Comparison of ENCODE assay signal across 15 mouse cellular contexts in the genomic region with DNA sequence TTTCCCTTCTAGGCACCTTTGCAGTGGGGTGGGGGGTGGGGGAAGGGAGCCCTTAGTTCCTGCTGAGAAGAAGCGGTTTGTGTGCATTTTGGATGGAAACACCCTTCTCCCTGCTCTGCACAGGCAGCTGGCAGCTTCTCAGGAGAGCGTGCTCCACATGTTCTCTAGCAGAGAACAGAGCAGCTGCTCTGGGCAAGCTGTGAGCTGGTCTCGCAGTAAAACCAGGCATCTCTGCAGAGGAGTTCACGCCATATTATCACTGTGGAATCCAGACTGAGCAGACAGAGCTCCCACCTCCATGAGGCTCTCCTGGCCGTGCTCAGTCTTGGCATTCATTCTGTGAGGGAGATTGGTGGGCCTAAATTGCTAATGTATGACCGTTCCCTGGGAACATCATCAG. TPM values are rescaled to one million over a fixed set of nuclear protein-coding genes. Genes with fewer than 3 reads are reported as not detected.
DNase-seq lines count a peak whose midpoint lies in the region; ATAC-seq lines count a peak whose summit lies in the region.
"Had no signal": no experiment of that assay in that cellular context is flagged by ENCODE, and none has a peak within 500 bp of the region (broad histone marks: within the 10 kb centered on the region; RNA-seq: fewer than 3 reads in every experiment).

No protein-coding gene starts in this region.

- peak overlapping the region; percentile 46 for H3K27ac ChIP-seq in neural tube, embryonic 13.5 days (replicated peaks)
- peak overlapping the region; percentile 54; the same call in 1 of the 2 replicates for H3K27ac ChIP-seq in limb, embryonic 12.5 days
- H3K27ac ChIP-seq in heart, embryonic 12.5 days (ENCODE audit: poor library complexity, severe bottlenecking), result no peak overlapping the region
- H3K27ac ChIP-seq: liver, embryonic 15.5 days; midbrain, embryonic 12.5 days had no signal

- peak; percentile 77 for ATAC-seq in frontal cortex, adult (ENCODE audit: low TSS enrichment)
- no peak for ATAC-seq in neural tube, embryonic 13.5 days (ENCODE audit: low read depth)
- no peak for ATAC-seq in limb, embryonic 12.5 days (ENCODE audit: insufficient number of reproducible peaks, insufficient read depth, low FRiP score, low TSS enrichment, low read depth)
- ATAC-seq in heart, embryonic 12.5 days (ENCODE audit: insufficient number of reproducible peaks, low FRiP score), result no peak

- no peak overlapping the region for H3K4me3 ChIP-seq in neural tube, embryonic 13.5 days
- H3K4me3 ChIP-seq in limb, embryonic 12.5 days (replicated peaks), result no peak overlapping the region
- H3K4me3 ChIP-seq in heart, embryonic 12.5 days, result no peak overlapping the region
- H3K4me3 ChIP-seq: liver, embryonic 15.5 days; midbrain, embryonic 12.5 days had no signal

- H3K9ac ChIP-seq in neural tube, embryonic 13.5 days, result no peak overlapping the region
- H3K9ac ChIP-seq in limb, embryonic 12.5 days (replicated peaks), result no peak overlapping the region
- H3K9ac ChIP-seq in heart, embryonic 12.5 days, result no peak overlapping the region
- H3K9ac ChIP-seq: liver, embryonic 15.5 days; midbrain, embryonic 12.5 days had no signal

- peaks cover 23% of the 10 kb centered on the region for H3K4me1 ChIP-seq in neural tube, embryonic 13.5 days (replicated peaks)
- H3K4me1 ChIP-seq in limb, embryonic 12.5 days (replicated peaks), result peaks cover 20% of the 10 kb centered on the region; the same call in 1 of the 2 replicates
- H3K4me1 ChIP-seq in heart, embryonic 12.5 days (replicated peaks), result peaks cover 11% of the 10 kb centered on the region; the same call in 1 of the 2 replicates
- H3K4me1 ChIP-seq: liver, embryonic 15.5 days had no signal

- H3K9me3 ChIP-seq in neural tube, embryonic 13.5 days, result no peaks in the 10 kb centered on the region
- H3K9me3 ChIP-seq in limb, embryonic 12.5 days, result no peaks in the 10 kb centered on the region
- H3K9me3 ChIP-seq in heart, embryonic 12.5 days (replicated peaks), result no peaks in the 10 kb centered on the region
- H3K9me3 ChIP-seq: liver, embryonic 15.5 days; midbrain, embryonic 12.5 days had no signal

- WGBS in neural tube, embryonic 13.5 days, result 45% methylated on average over 6 of the region's 6 CpGs
- 84% methylated on average over 6 of the region's 6 CpGs for whole genome bisulfite sequencing in limb, embryonic 12.5 days
- 54% methylated on average over 6 of the region's 6 CpGs for WGBS in heart, embryonic 12.5 days

- H3K27me3 ChIP-seq in neural tube, embryonic 13.5 days, result no peaks in the 10 kb centered on the region
- no peaks in the 10 kb centered on the region for H3K27me3 ChIP-seq in limb, embryonic 12.5 days
- no peaks in the 10 kb centered on the region for H3K27me3 ChIP-seq in heart, embryonic 12.5 days (replicated peaks)
- H3K27me3 ChIP-seq: liver, embryonic 15.5 days; midbrain, embryonic 12.5 days had no signal

- H3K4me2 ChIP-seq in neural tube, embryonic 13.5 days, result no peak overlapping the region
- H3K4me2 ChIP-seq in limb, embryonic 12.5 days, result no peak overlapping the region
- H3K4me2 ChIP-seq in heart, embryonic 12.5 days, result no peak overlapping the region
- H3K4me2 ChIP-seq: midbrain, embryonic 12.5 days had no signal

- DNase-seq in frontal cortex, postnatal 25 days (ENCODE audit: low spot score in 2 of 2), result no peak
- no peak for DNase-seq in neural tube, embryonic 10.5 days (ENCODE audit: extremely low spot score, low spot score)
- DNase-seq in thymus, postnatal 4 days, result no peak
- DNase-seq in c-Kit-positive CD71-positive TER-119-positive erythroid progenitor cells, embryonic 14.5 days (ENCODE audit: low spot score), result no peak
- DNase-seq: adrenal gland, postnatal 36 days; cerebellum, adult 9-11 months; heart, postnatal 14 days; kidney, postnatal 25 days; thymus, postnatal 36 days had no signal

- H3K36me3 ChIP-seq in neural tube, embryonic 13.5 days, result no peaks in the 10 kb centered on the region; the same call in 1 of the 2 replicates
- H3K36me3 ChIP-seq in limb, embryonic 12.5 days, result peaks cover 94% of the 10 kb centered on the region
- H3K36me3 ChIP-seq in heart, embryonic 12.5 days, result peaks cover 18% of the 10 kb centered on the region; the same call in 1 of the 2 replicates
- H3K36me3 ChIP-seq: liver, embryonic 15.5 days had no signal

RNA-seq across cellular contexts. Expression of a gene that starts 12.0 kb away (rescaled TPM):
- polyA plus RNA-seq in neural tube, embryonic 13.5 days (2015; fragmentation: Nextera tagmentation; extraction: Ambion mirVana), result 3.3 and 6.1 TPM in 2 replicates
- polyA plus RNA-seq in limb, embryonic 12.5 days (2016; fragmentation: Nextera tagmentation; extraction: Ambion mirVana), result 26.6 and 27.4 TPM in 2 replicates
- 17.6 and 18.9 TPM in 2 replicates for polyA plus RNA-seq in heart, embryonic 12.5 days (2016; fragmentation: Nextera tagmentation; extraction: Ambion mirVana)
